Comparison of ENCODE assay signal across 26 mouse cellular contexts in genomic region chr7:31119556-31119955, GRCm38 (mm10). TPM values are rescaled to one million over a fixed set of nuclear protein-coding genes. Genes with fewer than 3 reads are reported as not detected.
"Had no signal": no experiment of that assay in that cellular context is flagged by ENCODE, and none has a peak within 500 bp of the region (broad histone marks: within the 10 kb centered on the region; RNA-seq: fewer than 3 reads in every experiment).

No protein-coding gene starts in this region.

- H3K4me3 ChIP-seq: embryonic facial prominence, embryonic 10.5 days; embryonic facial prominence, embryonic 12.5 days; embryonic facial prominence, embryonic 13.5 days; embryonic facial prominence, embryonic 15.5 days; erythroblast, embryonic 14.5 days; forebrain, embryonic 10.5 days; forebrain, embryonic 12.5 days; forebrain, embryonic 13.5 days; forebrain, embryonic 15.5 days; heart, adult 2 months; heart, embryonic 10.5 days had no signal

- H3K27ac ChIP-seq: embryonic facial prominence, embryonic 10.5 days; embryonic facial prominence, embryonic 12.5 days; embryonic facial prominence, embryonic 13.5 days; embryonic facial prominence, embryonic 15.5 days; forebrain, embryonic 10.5 days; forebrain, embryonic 12.5 days; forebrain, embryonic 13.5 days; forebrain, embryonic 15.5 days; heart, adult 2 months; heart, embryonic 10.5 days had no signal

- H3K4me1 ChIP-seq: forebrain, embryonic 12.5 days; forebrain, embryonic 13.5 days; forebrain, embryonic 15.5 days had no signal

- DNase-seq: cerebellum, adult 18-20 months; cerebellum, adult 8-10 months; cerebellum, postnatal 10 days; cerebellum, postnatal 14 days; embryo, embryonic 11 days; forebrain, postnatal 0 days; gastrocnemius, postnatal 10 days; gastrocnemius, postnatal 14 days; gastrocnemius, postnatal 25 days; gastrocnemius, postnatal 36 days; heart, adult 18-20 months; heart, adult 2 months had no signal

RNA-seq across cellular contexts. Expression of gene Hpn, which starts 4.5 kb away (rescaled TPM):
- polyA plus RNA-seq: forebrain, embryonic 13.5 days; forebrain, embryonic 14.5 days; forebrain, embryonic 16.5 days had no signal

RNA-seq across cellular contexts. Expression of gene Scn1b, which starts 7.2 kb away (rescaled TPM):
- total RNA-seq: common myeloid progenitor, adult 5-6 weeks; granulocyte monocyte progenitor cell, adult 5-6 weeks had no signal

RNA-seq across cellular contexts. Expression of gene Fxyd3, which starts 43.1 kb away (rescaled TPM):
- total RNA-seq: common myeloid progenitor, adult 5-6 weeks; forebrain, postnatal 0 days; granulocyte monocyte progenitor cell, adult 5-6 weeks had no signal
- polyA plus RNA-seq: erythroblast, embryonic 14.5 days; forebrain, embryonic 13.5 days; forebrain, embryonic 14.5 days; forebrain, embryonic 15.5 days; forebrain, postnatal 0 days had no signal
